Mouse (Mus musculus): Measurements from ENCODE around the gene Evi5.
"Not testable (repeated sequence)": the region's sequence is repeated elsewhere in the genome, so short reads cannot be mapped to it uniquely, and the experiment has no call there.

Evi5 gene

GRCm38 (mm10) chr5:107874561-107875260 is at the start of gene Evi5:
Gene Evi5, minus strand, starts transcription at chr5:107875107.
- DNase-seq (ENCODE audit: low spot score), result no peak

- no peak for DNase-seq (ENCODE audit: low spot score)
Observed at GRCm38 (mm10) chr5:107924564-107924963, 49.7 kb upstream of the Evi5 start.

GRCm38 (mm10) chr5:107922836-107923235 is 47.9 kb upstream of the Evi5 start:
- no peak for DNase-seq (ENCODE audit: low spot score)

- peak; percentile 72 for DNase-seq (ENCODE audit: low spot score)
Observed at GRCm38 (mm10) chr5:107921400-107922252, 46.7 kb upstream of the Evi5 start.

GRCm38 (mm10) chr5:107915280-107915679 is 40.4 kb upstream of the Evi5 start:
- DNase-seq (ENCODE audit: low spot score), result no peak

- no peak for DNase-seq (ENCODE audit: low spot score)
Observed at GRCm38 (mm10) chr5:107911012-107911411, 36.1 kb upstream of the Evi5 start.

- no peak for DNase-seq (ENCODE audit: low spot score)
Observed at GRCm38 (mm10) chr5:107910084-107910616, 35.2 kb upstream of the Evi5 start.

- DNase-seq (ENCODE audit: low spot score), result no peak
Observed at GRCm38 (mm10) chr5:107909668-107910067, 34.8 kb upstream of the Evi5 start.

GRCm38 (mm10) chr5:107908514-107909110 is 33.7 kb upstream of the Evi5 start:
- no peak for DNase-seq (ENCODE audit: low spot score)

- no peak for DNase-seq (ENCODE audit: low spot score)
Observed at GRCm38 (mm10) chr5:107904325-107904724, 29.4 kb upstream of the Evi5 start.

- DNase-seq (ENCODE audit: low spot score), result peak; percentile 69
Observed at GRCm38 (mm10) chr5:107901014-107901615, 26.2 kb upstream of the Evi5 start.

- peak; percentile 93 for DNase-seq (ENCODE audit: low spot score)
Observed at GRCm38 (mm10) chr5:107900206-107901013, 25.5 kb upstream of the Evi5 start, which contains the start of gene Rpl5. Gene Rpl5, plus strand, starts transcription at chr5:107900502.

- DNase-seq (ENCODE audit: low spot score), result no peak
Observed at GRCm38 (mm10) chr5:107896265-107896664, 21.4 kb upstream of the Evi5 start.

GRCm38 (mm10) chr5:107894676-107895075 is 19.8 kb upstream of the Evi5 start:
- DNase-seq (ENCODE audit: low spot score), result no peak

- DNase-seq (ENCODE audit: low spot score), result not testable (repeated sequence)
Observed at GRCm38 (mm10) chr5:107891515-107891914, 16.6 kb upstream of the Evi5 start.

GRCm38 (mm10) chr5:107889994-107890888 is 15.3 kb upstream of the Evi5 start:
- DNase-seq (ENCODE audit: low spot score), result no peak

GRCm38 (mm10) chr5:107880710-107881109 is 5.8 kb upstream of the Evi5 start:
- no peak for DNase-seq (ENCODE audit: low spot score)

- no peak for DNase-seq (ENCODE audit: low spot score)
Observed at GRCm38 (mm10) chr5:107877053-107877452, 2.1 kb upstream of the Evi5 start.

GRCm38 (mm10) chr5:107875261-107875611 is 329 bp upstream of the Evi5 start:
- DNase-seq (ENCODE audit: low spot score), result no peak

- no peak for DNase-seq (ENCODE audit: low spot score)
Observed at GRCm38 (mm10) chr5:107873886-107874302, 1.0 kb downstream of the Evi5 start.
